In the genomic region with DNA sequence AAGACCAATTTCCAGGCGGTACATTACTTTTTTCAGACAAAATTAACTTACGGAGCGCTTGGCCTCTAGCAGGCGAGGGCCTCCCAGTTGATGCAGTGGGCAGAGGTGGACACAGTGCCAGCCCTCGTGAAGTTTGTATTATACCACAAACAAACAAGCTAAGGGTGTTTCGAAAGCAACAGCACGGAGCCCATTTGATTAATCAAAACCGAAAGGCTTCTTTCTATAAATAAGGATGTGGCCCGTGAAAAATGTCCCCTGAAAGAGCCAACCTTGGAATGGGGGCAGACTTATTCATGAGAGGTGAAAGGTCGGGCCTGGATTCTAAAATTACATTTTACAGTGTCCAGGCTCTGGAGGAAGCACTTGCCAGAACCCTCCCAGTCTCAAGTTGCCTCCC, we compare ENCODE assay signal across 8 mouse cellular contexts. TPM values are rescaled to one million over a fixed set of nuclear protein-coding genes. Genes with fewer than 3 reads are reported as not detected.
DNase-seq lines count a peak whose midpoint lies in the region; ATAC-seq and TF ChIP-seq lines count a peak whose summit lies in the region.

No protein-coding gene starts in this region.

- H3K4me2 ChIP-seq in heart, postnatal 0 days (ENCODE audit: low read depth, low read length): peak overlapping the region; percentile 88
- peak overlapping the region; percentile 81 for H3K4me2 ChIP-seq in liver, embryonic 12.5 days

- H3K9ac ChIP-seq in heart, postnatal 0 days (replicated peaks; ENCODE audit: low read depth, low read length): 0 out of 2 replicates have a peak overlapping the region, but pooled peaks have one; percentile 35
- peak overlapping the region; percentile 70 for H3K9ac ChIP-seq in liver, embryonic 12.5 days

- peaks cover 2% of the 10 kb centered on the region for H3K36me3 ChIP-seq in G1E (replicated peaks)
- H3K36me3 ChIP-seq in embryonic facial prominence, embryonic 10.5 days (replicated peaks): no peaks in the 10 kb centered on the region
- H3K36me3 ChIP-seq in heart, postnatal 0 days (replicated peaks; ENCODE audit: control insufficient read depth, insufficient read depth, low read length): no peaks in the 10 kb centered on the region
- H3K36me3 ChIP-seq in liver, embryonic 12.5 days: peaks cover 19% of the 10 kb centered on the region

- DNase-seq in G1E (ENCODE audit: low spot score): no peak
- DNase-seq in embryonic facial prominence, embryonic 10.5 days (ENCODE audit: low spot score): no peak
- no peak for DNase-seq in heart, postnatal 0 days (ENCODE audit: low spot score)
- DNase-seq in thymus, postnatal 4 days: no peak
- DNase-seq in spleen, postnatal 36 days (ENCODE audit: low spot score in 2 of 2): no peak
- no peak for DNase-seq in adrenal gland, adult 18-20 months (ENCODE audit: low spot score in 2 of 2)

- peaks cover 43% of the 10 kb centered on the region for H3K4me1 ChIP-seq in G1E (ENCODE audit: insufficient read depth, low read depth, low read length)
- H3K4me1 ChIP-seq in embryonic facial prominence, embryonic 10.5 days: peaks cover 29% of the 10 kb centered on the region
- H3K4me1 ChIP-seq in heart, postnatal 0 days (ENCODE audit: control insufficient read depth, insufficient read depth): peaks cover 13% of the 10 kb centered on the region
- peaks cover 42% of the 10 kb centered on the region for H3K4me1 ChIP-seq in liver, embryonic 12.5 days
- peaks cover 10% of the 10 kb centered on the region for H3K4me1 ChIP-seq in olfactory bulb, adult 2 months (ENCODE audit: control insufficient read depth, insufficient read depth, low read length)

- TF ChIP-seq CTCF in G1E (IDR thresholded peaks at IDR 0.05; ENCODE audit: low read depth, low read length): no peak
- TF ChIP-seq CTCF in heart, postnatal 0 days (IDR thresholded peaks at IDR 0.05; ENCODE audit: low read depth): no peak
- no peak for TF ChIP-seq CTCF in olfactory bulb, adult 2 months (IDR thresholded peaks at IDR 0.05; ENCODE audit: insufficient read depth, low read depth, low read length)

- no peaks in the 10 kb centered on the region for H3K9me3 ChIP-seq in G1E (replicated peaks)
- no peaks in the 10 kb centered on the region for H3K9me3 ChIP-seq in embryonic facial prominence, embryonic 10.5 days
- no peaks in the 10 kb centered on the region for H3K9me3 ChIP-seq in heart, postnatal 0 days (replicated peaks; ENCODE audit: control insufficient read depth, low read length)
- H3K9me3 ChIP-seq in liver, embryonic 12.5 days (replicated peaks): no peaks in the 10 kb centered on the region

- peaks cover 3% of the 10 kb centered on the region; the same call in 1 of the 2 replicates for H3K27me3 ChIP-seq in G1E (ENCODE audit: insufficient read depth, low read length)
- peaks cover 21% of the 10 kb centered on the region for H3K27me3 ChIP-seq in embryonic facial prominence, embryonic 10.5 days (replicated peaks; ENCODE audit: low read depth, poor library complexity, severe bottlenecking)
- no peaks in the 10 kb centered on the region for H3K27me3 ChIP-seq in heart, postnatal 0 days (ENCODE audit: control insufficient read depth, insufficient read depth, low read length)
- H3K27me3 ChIP-seq in liver, embryonic 12.5 days (replicated peaks): no peaks in the 10 kb centered on the region; the same call in 1 of the 2 replicates

- ATAC-seq in G1E (ENCODE audit: extremely low read depth, insufficient number of reproducible peaks, low FRiP score, poor library complexity, severe bottlenecking): no peak
- ATAC-seq in heart, postnatal 0 days (ENCODE audit: insufficient read depth, low read depth): no peak
- no peak for ATAC-seq in liver, embryonic 12.5 days

- TF ChIP-seq EP300 in heart, postnatal 0 days (IDR thresholded peaks at IDR 0.05; ENCODE audit: low read depth): no peak

- H3K4me3 ChIP-seq in G1E (ENCODE audit: low read depth, low read length): peak overlapping the region; percentile 73; the same call in 1 of the 2 replicates
- peak overlapping the region; percentile 82 for H3K4me3 ChIP-seq in embryonic facial prominence, embryonic 10.5 days
- peak overlapping the region; percentile 79 for H3K4me3 ChIP-seq in heart, postnatal 0 days (ENCODE audit: low read depth, low read length)
- peak overlapping the region; percentile 90 for H3K4me3 ChIP-seq in liver, embryonic 12.5 days
- H3K4me3 ChIP-seq in olfactory bulb, adult 2 months (ENCODE audit: insufficient read depth, low read depth, low read length): peak overlapping the region; percentile 51

- peak overlapping the region; percentile 87 for H3K27ac ChIP-seq in embryonic facial prominence, embryonic 10.5 days (replicated peaks)
- H3K27ac ChIP-seq in heart, postnatal 0 days (ENCODE audit: low read depth): peak overlapping the region; percentile 89
- peak overlapping the region; percentile 100 for H3K27ac ChIP-seq in liver, embryonic 12.5 days
- 0 out of 2 replicates have a peak overlapping the region, but pooled peaks have one; percentile 23 for H3K27ac ChIP-seq in olfactory bulb, adult 2 months (ENCODE audit: insufficient read depth, low read depth, low read length)

- WGBS in embryonic facial prominence, embryonic 10.5 days: 53% methylated on average over 10 of the region's 10 CpGs
- WGBS in heart, postnatal 0 days: 46% methylated on average over 10 of the region's 10 CpGs
- WGBS in liver, embryonic 12.5 days (ENCODE audit: insufficient replicate concordance): 63% methylated on average over 10 of the region's 10 CpGs
- WGBS in olfactory bulb, adult 2 months: 47% methylated on average over 10 of the region's 10 CpGs

- TF ChIP-seq POLR2A in olfactory bulb, adult 2 months (IDR thresholded peaks at IDR 0.05; ENCODE audit: insufficient read depth, low read depth, low read length): no peak

RNA-seq across cellular contexts. Expression of a gene that starts 0.6 kb away (rescaled TPM):
- total RNA-seq in G1E (2014; fragmentation: Nextera tagmentation) (11.1 and 51.4 TPM in 2 replicates), G1E (2017) (12.3 and 13.7 TPM in 2 replicates)
- 3.1 and 3.4 TPM in 2 replicates for polyA plus RNA-seq in G1E (2012)
- polyA plus RNA-seq in embryonic facial prominence, embryonic 10.5 days (2016; fragmentation: Nextera tagmentation; extraction: Ambion mirVana): 18.0 and 18.9 TPM in 2 replicates
- total RNA-seq in heart, postnatal 0 days (2014; rRNA removed; ENCODE audit: low replicate concordance): 60.1 and 79.0 TPM in 2 replicates
- polyA plus RNA-seq in heart, postnatal 0 days (2015; fragmentation: Nextera tagmentation; extraction: Ambion mirVana): 48.4 and 51.3 TPM in 2 replicates
- polyA plus RNA-seq in liver, embryonic 12.5 days (2016; fragmentation: Nextera tagmentation; extraction: Ambion mirVana): 134 TPM in 2 replicates
- not detected in 2 replicates for polyA plus RNA-seq in olfactory bulb, adult 2 months (2012; ENCODE audit: insufficient read depth, insufficient read length, low replicate concordance, missing spikeins)
- 10 to 100 TPM; 46.9 to 80.6 TPM for total RNA-seq in adrenal gland, adult 18-20 months (2021)

RNA-seq across cellular contexts. Expression of a gene that starts 30.1 kb away (rescaled TPM):
- total RNA-seq in G1E (2014; fragmentation: Nextera tagmentation): not detected in 2 replicates
- 0.11 TPM in 1 of 2 replicates, not detected in the other for total RNA-seq in G1E (2017)
- polyA plus RNA-seq in G1E (2012): not detected in 2 replicates
- polyA plus RNA-seq in embryonic facial prominence, embryonic 10.5 days (2016; fragmentation: Nextera tagmentation; extraction: Ambion mirVana): not detected in 2 replicates
- not detected in 2 replicates for total RNA-seq in heart, postnatal 0 days (2014; rRNA removed; ENCODE audit: low replicate concordance)
- polyA plus RNA-seq in heart, postnatal 0 days (2015; fragmentation: Nextera tagmentation; extraction: Ambion mirVana): not detected in 2 replicates
- polyA plus RNA-seq in liver, embryonic 12.5 days (2016; fragmentation: Nextera tagmentation; extraction: Ambion mirVana): not detected in 2 replicates
- not detected in 2 replicates for polyA plus RNA-seq in olfactory bulb, adult 2 months (2012; ENCODE audit: insufficient read depth, insufficient read length, low replicate concordance, missing spikeins)
- not detected for total RNA-seq in adrenal gland, adult 18-20 months (2021)

RNA-seq across cellular contexts. Expression of a gene that starts 59.6 kb away (rescaled TPM):
- total RNA-seq in G1E (2014; fragmentation: Nextera tagmentation): not detected in 2 replicates
- 0.12 TPM in 1 of 2 replicates, not detected in the other for total RNA-seq in G1E (2017)
- not detected in 2 replicates for polyA plus RNA-seq in G1E (2012)
- polyA plus RNA-seq in embryonic facial prominence, embryonic 10.5 days (2016; fragmentation: Nextera tagmentation; extraction: Ambion mirVana): not detected in 2 replicates
- not detected in 2 replicates for total RNA-seq in heart, postnatal 0 days (2014; rRNA removed; ENCODE audit: low replicate concordance)
- polyA plus RNA-seq in heart, postnatal 0 days (2015; fragmentation: Nextera tagmentation; extraction: Ambion mirVana): not detected in 2 replicates
- polyA plus RNA-seq in liver, embryonic 12.5 days (2016; fragmentation: Nextera tagmentation; extraction: Ambion mirVana): not detected in 2 replicates
- polyA plus RNA-seq in olfactory bulb, adult 2 months (2012; ENCODE audit: insufficient read depth, insufficient read length, low replicate concordance, missing spikeins): not detected in 2 replicates
- total RNA-seq in adrenal gland, adult 18-20 months (2021): not detected

Comparison
In these comparisons a context has a peak if more than half of its experiments do, and no peak if none do; other contexts are left out.
1. H3K27ac ChIP-seq: peak in every context shown above with its lines; median percentile 100 in liver, embryonic 12.5 days; 89 in heart, postnatal 0 days; 87 in embryonic facial prominence, embryonic 10.5 days; 23 in olfactory bulb, adult 2 months.